In genomic region chr16:5131251-5131922, GRCm38 (mm10) we compare ENCODE assay signal across 10 mouse cellular contexts. TPM values are rescaled to one million over a fixed set of nuclear protein-coding genes. Genes with fewer than 3 reads are reported as not detected.
A peak's percentile ranks its signal among the peaks of the same experiment; 100 is the strongest.
DNase-seq lines count a peak whose midpoint lies in the region; ATAC-seq and TF ChIP-seq lines count a peak whose summit lies in the region.
"Had no signal": no experiment of that assay in that cellular context is flagged by ENCODE, and none has a peak within 500 bp of the region (broad histone marks: within the 10 kb centered on the region; RNA-seq: fewer than 3 reads in every experiment).

No protein-coding gene starts in this region.

- TF ChIP-seq EP300 in CH12.LX (IDR thresholded peaks at IDR 0.05; ENCODE audit: low read length) = no peak
- no peak for TF ChIP-seq EP300 in liver, embryonic 14.5 days (IDR thresholded peaks at IDR 0.05; ENCODE audit: low read depth)

- peaks cover 88% of the 10 kb centered on the region for H3K27me3 ChIP-seq in heart, embryonic 10.5 days (ENCODE audit: insufficient read depth, poor library complexity, severe bottlenecking)
- peaks cover 91% of the 10 kb centered on the region for H3K27me3 ChIP-seq in CH12.LX (replicated peaks)
- H3K27me3 ChIP-seq in embryonic facial prominence, embryonic 14.5 days (replicated peaks; ENCODE audit: control insufficient read depth, insufficient read depth, low read length) = peaks cover 55% of the 10 kb centered on the region
- H3K27me3 ChIP-seq in liver, embryonic 14.5 days (ENCODE audit: control insufficient read depth, insufficient read depth, low read length) = peaks cover 27% of the 10 kb centered on the region
- H3K27me3 ChIP-seq: Patski had no signal

- H3K9me3 ChIP-seq in heart, embryonic 10.5 days = no peaks in the 10 kb centered on the region
- H3K9me3 ChIP-seq in CH12.LX (replicated peaks; ENCODE audit: low read length) = peaks cover 9% of the 10 kb centered on the region
- no peaks in the 10 kb centered on the region for H3K9me3 ChIP-seq in embryonic facial prominence, embryonic 14.5 days (ENCODE audit: control insufficient read depth, low read length)
- no peaks in the 10 kb centered on the region for H3K9me3 ChIP-seq in liver, embryonic 14.5 days (ENCODE audit: control insufficient read depth, low read length)

- peak overlapping the region; percentile 91 for H3K4me2 ChIP-seq in CH12.LX (ENCODE audit: insufficient read depth, low read depth, poor library complexity, severe bottlenecking)
- peak overlapping the region; percentile 65 for H3K4me2 ChIP-seq in embryonic facial prominence, embryonic 14.5 days (ENCODE audit: low read depth, low read length)
- H3K4me2 ChIP-seq in liver, embryonic 14.5 days (ENCODE audit: low read depth) = peak overlapping the region; percentile 52

- 6% methylated on average over 25 of the region's 25 CpGs for WGBS in heart, embryonic 10.5 days
- WGBS in embryonic facial prominence, embryonic 14.5 days = 2% methylated on average over 23 of the region's 25 CpGs
- WGBS in liver, embryonic 14.5 days (ENCODE audit: insufficient replicate concordance) = 4% methylated on average over 25 of the region's 25 CpGs

- intact Hi-C loops in heart, postnatal 25 days (cut with DNase I) = no loop called here

- H3K9ac ChIP-seq in CH12.LX (ENCODE audit: insufficient read depth, low read depth) = no peak overlapping the region
- peak overlapping the region; percentile 54; the same call in 1 of the 2 replicates for H3K9ac ChIP-seq in embryonic facial prominence, embryonic 14.5 days (ENCODE audit: low read depth, low read length)
- no peak overlapping the region for H3K9ac ChIP-seq in liver, embryonic 14.5 days (replicated peaks)

- no peak for DNase-seq in heart, embryonic 10.5 days (ENCODE audit: low spot score)
- DNase-seq in heart, postnatal 25 days (ENCODE audit: low spot score) = no peak
- DNase-seq in CH12.LX (ENCODE audit: extremely low read depth) = no peak
- peak; percentile 24 for DNase-seq in embryonic facial prominence, embryonic 14.5 days (ENCODE audit: low spot score)
- DNase-seq in liver, embryonic 14.5 days (ENCODE audit: low read depth in 3 of 3, low spot score in 3 of 3) = no peak
- DNase-seq in right cerebral cortex, adult 2 months (ENCODE audit: low spot score in 2 of 2) = no peak
- no peak for DNase-seq in cerebellum, adult 11-12 months
- no peak for DNase-seq in right cerebral cortex, adult 18-20 months

- TF ChIP-seq RAD21 in CH12.LX (IDR thresholded peaks at IDR 0.05; ENCODE audit: low read depth, low read length) = no peak

- no peaks in the 10 kb centered on the region for H3K36me3 ChIP-seq in heart, embryonic 10.5 days
- no peaks in the 10 kb centered on the region for H3K36me3 ChIP-seq in CH12.LX (replicated peaks in 1 of 2; ENCODE audit: control insufficient read depth in 1 of 2, insufficient read depth in 1 of 2, low read length in 1 of 2)
- H3K36me3 ChIP-seq in embryonic facial prominence, embryonic 14.5 days (ENCODE audit: control insufficient read depth, insufficient read depth, low read length) = no peaks in the 10 kb centered on the region
- no peaks in the 10 kb centered on the region for H3K36me3 ChIP-seq in liver, embryonic 14.5 days (replicated peaks; ENCODE audit: control insufficient read depth, insufficient read depth, low read depth)

- H3K79me2 ChIP-seq in CH12.LX (replicated peaks; ENCODE audit: control insufficient read depth, extremely low read depth, insufficient read depth, poor library complexity, severe bottlenecking) = no peaks in the 10 kb centered on the region

- in situ Hi-C loops in CH12.LX (cut with MboI; ENCODE audit: low pct_ligation_motif_present, low pct_unique_long_range_greater_than_20kb, low sequenced_read_pairs) = loop anchor here (25.0 kb wide), 1 partner anchor 494 kb away; the partner anchor contains the start of genes Dnaja3 and Vasn

- no peak for ATAC-seq in embryonic facial prominence, embryonic 14.5 days (ENCODE audit: low read depth)
- ATAC-seq in liver, embryonic 14.5 days (ENCODE audit: insufficient read depth) = no peak
- ATAC-seq: Patski had no signal

- TF ChIP-seq POLR2A in CH12.LX (IDR thresholded peaks at IDR 0.05; ENCODE audit: low read depth, low read length) = no peak

- H3K4me1 ChIP-seq in heart, embryonic 10.5 days = peaks cover 29% of the 10 kb centered on the region
- peaks cover 15 to 18% of the 10 kb centered on the region in 2 experiments for H3K4me1 ChIP-seq in CH12.LX (ENCODE audit: control insufficient read depth in 1 of 2, insufficient read depth in 2 of 2)
- H3K4me1 ChIP-seq in embryonic facial prominence, embryonic 14.5 days (ENCODE audit: control insufficient read depth, insufficient read depth, low read length) = peaks cover 6% of the 10 kb centered on the region; the same call in 1 of the 2 replicates
- no peaks in the 10 kb centered on the region for H3K4me1 ChIP-seq in liver, embryonic 14.5 days (replicated peaks; ENCODE audit: control insufficient read depth in 2 of 2, insufficient read depth in 2 of 2, low read length in 1 of 2)

- dilution Hi-C loops in CH12.LX (cut with MboI; ENCODE audit: extremely low pct_ligation_motif_present, extremely low pct_unique_long_range_greater_than_20kb, low sequenced_read_pairs) = no loop called here

- peak overlapping the region; percentile 61 for H3K4me3 ChIP-seq in heart, embryonic 10.5 days
- peak overlapping the region in 1 of 3 experiments; percentile 56 for H3K4me3 ChIP-seq in CH12.LX (replicated peaks in 1 of 3; ENCODE audit: low read depth in 2 of 3, low read length in 2 of 3, poor library complexity in 1 of 3)
- peak overlapping the region; percentile 43 for H3K4me3 ChIP-seq in embryonic facial prominence, embryonic 14.5 days (ENCODE audit: low read depth, low read length)
- no peak overlapping the region for H3K4me3 ChIP-seq in liver, embryonic 14.5 days (ENCODE audit: insufficient read depth in 1 of 2, low read depth in 2 of 2, low read length in 2 of 2)

- H3K27ac ChIP-seq in heart, embryonic 10.5 days = no peak overlapping the region
- no peak overlapping the region for H3K27ac ChIP-seq in CH12.LX (ENCODE audit: insufficient read depth, low read depth)
- no peak overlapping the region for H3K27ac ChIP-seq in embryonic facial prominence, embryonic 14.5 days (replicated peaks; ENCODE audit: low read depth, low read length)
- H3K27ac ChIP-seq in liver, embryonic 14.5 days = no peak overlapping the region

- no peak for TF ChIP-seq CTCF in CH12.LX (conservative IDR thresholded peaks at IDR 0.05 in 1 of 2, IDR thresholded peaks at IDR 0.05 in 1 of 2; ENCODE audit: low read depth in 2 of 2, low read length in 2 of 2)
- no peak for TF ChIP-seq CTCF in liver, embryonic 14.5 days (IDR thresholded peaks at IDR 0.05; ENCODE audit: low read depth)

TF ChIP-seq in CH12.LX, 34 proteins besides CTCF, POLR2A, EP300 and RAD21:
- TF ChIP-seq KAT2A (IDR thresholded peaks at IDR 0.05; ENCODE audit: insufficient replicate concordance, low read length) = no peak
- TF ChIP-seq CHD1 (IDR thresholded peaks at IDR 0.05; ENCODE audit: low read depth, low read length) = no peak
- TF ChIP-seq MXI1 (IDR thresholded peaks at IDR 0.05; ENCODE audit: low read depth, low read length) = no peak
- TF ChIP-seq SMC3 (IDR thresholded peaks at IDR 0.05; ENCODE audit: low read depth, low read length) = no peak
- no peak for TF ChIP-seq ZMIZ1 (IDR thresholded peaks at IDR 0.05; ENCODE audit: low read depth, low read length)
- no peak for TF ChIP-seq ETS1 (conservative IDR thresholded peaks at IDR 0.05; ENCODE audit: low read depth, low read length)
- TF ChIP-seq MYC (IDR thresholded peaks at IDR 0.05; ENCODE audit: low read depth, low read length) = no peak
- TF ChIP-seq ZNF384 (IDR thresholded peaks at IDR 0.05; ENCODE audit: low read depth, low read length) = no peak
- no peak for TF ChIP-seq MEF2A (IDR thresholded peaks at IDR 0.05; ENCODE audit: borderline replicate concordance, low read depth, low read length)
- no peak for TF ChIP-seq NELFE (IDR thresholded peaks at IDR 0.05; ENCODE audit: low read depth, low read length)
- TF ChIP-seq PAX5 (IDR thresholded peaks at IDR 0.05; ENCODE audit: low read length) = no peak
- TF ChIP-seq NRF1 (IDR thresholded peaks at IDR 0.05; ENCODE audit: low read depth, low read length) = no peak
- TF ChIP-seq JUND (conservative IDR thresholded peaks at IDR 0.05; ENCODE audit: low read depth, low read length) = no peak
- no peak for TF ChIP-seq POLR2AphosphoS2 (IDR thresholded peaks at IDR 0.05; ENCODE audit: low read depth, low read length)

RNA-seq across cellular contexts. Expression of gene Ppl, which starts 0.8 kb away (rescaled TPM):
- polyA plus RNA-seq in heart, embryonic 10.5 days (2016; fragmentation: Nextera tagmentation; extraction: Ambion mirVana) = 2.0 and 2.7 TPM in 2 replicates
- 1 to 10 TPM; 3.8 to 5.0 TPM for total RNA-seq in heart, postnatal 25 days (2021)
- total RNA-seq in CH12.LX (2012; rRNA removed) = 0.25 TPM in 2 replicates
- not detected in 2 replicates for total RNA-seq in CH12.LX (2014; rRNA removed)
- polyA plus RNA-seq in CH12.LX (2012; ENCODE audit: insufficient read length, low read depth) = 0.04 and 0.10 TPM in 2 replicates
- polyA plus RNA-seq in embryonic facial prominence, embryonic 14.5 days (2014; fragmentation: Nextera tagmentation; extraction: Ambion mirVana) = 15.3 and 19.3 TPM in 2 replicates
- 0.15 and 0.27 TPM in 2 replicates for polyA plus RNA-seq in liver, embryonic 14.5 days (2012; rRNA removed)
- polyA plus RNA-seq in liver, embryonic 14.5 days (2014; fragmentation: Nextera tagmentation; extraction: Ambion mirVana) = 0.20 and 0.30 TPM in 2 replicates
- total RNA-seq: common myeloid progenitor, adult 5-6 weeks had no signal

RNA-seq across cellular contexts. Expression of gene Sec14l5, which starts 15.5 kb away (rescaled TPM):
- polyA plus RNA-seq in heart, embryonic 10.5 days (2016; fragmentation: Nextera tagmentation; extraction: Ambion mirVana) = not detected in 2 replicates
- under 1 TPM; 0.70 to 0.86 TPM for total RNA-seq in heart, postnatal 25 days (2021)
- total RNA-seq in CH12.LX (2012; rRNA removed) = 0.13 TPM in 2 replicates
- total RNA-seq in CH12.LX (2014; rRNA removed) = 0.05 TPM in 1 of 2 replicates, not detected in the other
- not detected in 2 replicates for polyA plus RNA-seq in CH12.LX (2012; ENCODE audit: insufficient read length, low read depth)
- 0.22 and 0.36 TPM in 2 replicates for polyA plus RNA-seq in embryonic facial prominence, embryonic 14.5 days (2014; fragmentation: Nextera tagmentation; extraction: Ambion mirVana)
- polyA plus RNA-seq in liver, embryonic 14.5 days (2012; rRNA removed) = 0.01 TPM in 1 of 2 replicates, not detected in the other
- polyA plus RNA-seq in liver, embryonic 14.5 days (2014; fragmentation: Nextera tagmentation; extraction: Ambion mirVana) = not detected in 2 replicates
- total RNA-seq: common myeloid progenitor, adult 5-6 weeks had no signal
- polyA plus RNA-seq: Patski had no signal

Comparison
In these comparisons a context has a peak if more than half of its experiments do, and no peak if none do; other contexts are left out.
1. H3K4me3 ChIP-seq: peak in heart, embryonic 10.5 days (single experiment) and embryonic facial prominence, embryonic 14.5 days (single experiment); none in liver, embryonic 14.5 days (0 of 2).
2. Peak in every context shown above with its lines, with median percentiles within 50 percentile points of each other: H3K4me2 ChIP-seq.